Mouse (Mus musculus) thymus, adult 2 months (tissue): ENCODE results near the gene 6030408B16Rik.

ENCODE experiments used
- CTCF ChIP-seq: fragments of 200-500 bp; IDR thresholded peaks from 2 replicates; pipeline ENCODE4 v1.5.1; 2012; ENCODE audit warnings: mild to moderate bottlenecking, control low read depth, low read length, moderate library complexity, borderline replicate concordance; ENCODE audit not compliant: control insufficient read depth, poor library complexity, insufficient read depth; ENCODE audit errors: extremely low read depth
- POLR2A ChIP-seq: fragments of 200-500 bp; IDR thresholded peaks from 2 replicates; pipeline ENCODE4 v1.6.1; 2012; ENCODE audit warnings: mild to moderate bottlenecking, low read length, control low read depth, moderate library complexity; ENCODE audit not compliant: control insufficient read depth, poor library complexity, insufficient read depth; ENCODE audit errors: extremely low read depth

- TF ChIP-seq POLR2A (no peak), CTCF (no peak)
These were observed 40.4 kb upstream of the 6030408B16Rik start for GRCm38 (mm10) chr15:101252614-101253013.
